Mouse (Mus musculus): ENCODE data around the gene Akap5. TPM values are rescaled to one million over a fixed set of nuclear protein-coding genes. Genes with fewer than 3 reads are reported as not detected.
A peak's percentile ranks its signal among the peaks of the same experiment; 100 is the strongest.

Gene Akap5
- 1 to 10 TPM; 4.6 to 7.0 TPM for total RNA-seq (2021)
- long read RNA-seq, experiment 1, full-length matches to known transcripts = 3 of 3 reads
- long read RNA-seq, experiment 1, partial matches to known transcripts = 0 of 3 reads
- long read RNA-seq, experiment 1, other reads (novel, unspliced or antisense) = 0 of 3 reads
- long read RNA-seq, experiment 2, full-length matches to known transcripts = 2 of 2 reads
- long read RNA-seq, experiment 2, partial matches to known transcripts = 0 of 2 reads
- long read RNA-seq, experiment 2, other reads (novel, unspliced or antisense) = 0 of 2 reads

GRCm38 (mm10) chr12:76324679-76325431 is at the start of gene Akap5:
Gene Akap5 (plus strand): TSS chr12:76324891.
- peak; percentile 84 for DNase-seq

- DNase-seq = no peak
Measured at GRCm38 (mm10) chr12:76278209-76278608, 46.5 kb upstream of the Akap5 start.

- DNase-seq = no peak
Measured at GRCm38 (mm10) chr12:76280556-76280955, 44.1 kb upstream of the Akap5 start.

- DNase-seq = peak; percentile 26
Measured at GRCm38 (mm10) chr12:76281111-76281660, 43.5 kb upstream of the Akap5 start.

- peak; percentile 62 for DNase-seq
Measured at GRCm38 (mm10) chr12:76282132-76282531, 42.6 kb upstream of the Akap5 start.

GRCm38 (mm10) chr12:76282532-76283173 is 42.0 kb upstream of the Akap5 start:
- no peak for DNase-seq

GRCm38 (mm10) chr12:76285418-76285817 is 39.3 kb upstream of the Akap5 start:
- no peak for DNase-seq

GRCm38 (mm10) chr12:76287986-76288385 is 36.7 kb upstream of the Akap5 start:
- no peak for DNase-seq

- DNase-seq = no peak
Measured at GRCm38 (mm10) chr12:76288494-76288893, 36.2 kb upstream of the Akap5 start.

GRCm38 (mm10) chr12:76289428-76289827 is 35.3 kb upstream of the Akap5 start:
- DNase-seq = no peak

GRCm38 (mm10) chr12:76290271-76290670 is 34.4 kb upstream of the Akap5 start:
- no peak for DNase-seq

- peak; percentile 80 for DNase-seq
Measured at GRCm38 (mm10) chr12:76293192-76293591, 31.5 kb upstream of the Akap5 start.

- no peak for DNase-seq
Measured at GRCm38 (mm10) chr12:76297830-76298229, 26.9 kb upstream of the Akap5 start.

GRCm38 (mm10) chr12:76299361-76299906 is 25.3 kb upstream of the Akap5 start:
- DNase-seq = no peak

- DNase-seq = no peak
Measured at GRCm38 (mm10) chr12:76300367-76300766, 24.3 kb upstream of the Akap5 start.

- DNase-seq = peak; percentile 41
Measured at GRCm38 (mm10) chr12:76303474-76303873, 21.2 kb upstream of the Akap5 start.

- no peak for DNase-seq
Measured at GRCm38 (mm10) chr12:76304199-76304598, 20.5 kb upstream of the Akap5 start.

- no peak for DNase-seq
Measured at GRCm38 (mm10) chr12:76305107-76305506, 19.6 kb upstream of the Akap5 start.

- no peak for DNase-seq
Measured at GRCm38 (mm10) chr12:76306852-76307561, 17.7 kb upstream of the Akap5 start.

- peak; percentile 25 for DNase-seq
Measured at GRCm38 (mm10) chr12:76307964-76308363, 16.7 kb upstream of the Akap5 start.

- no peak for DNase-seq
Measured at GRCm38 (mm10) chr12:76308436-76308835, 16.3 kb upstream of the Akap5 start.

GRCm38 (mm10) chr12:76310007-76310406 is 14.7 kb upstream of the Akap5 start:
- DNase-seq = no peak

Measured in adrenal gland, postnatal 10 days (tissue).